Mouse (Mus musculus) ovary, adult 2 months (tissue): ENCODE data around the gene Tmed4. TPM values are rescaled to one million over a fixed set of nuclear protein-coding genes. Genes with fewer than 3 reads are reported as not detected.

Source experiments
- polyA plus RNA-seq: library from polyadenylated mRNA; depleted of rRNA; stranded (reverse); fragments of >200 nt; gene quantifications from 2 replicates; pipeline ENCODE4 v1.2.3, GENCODE M21; 2012; rRNA removed

The Tmed4 gene
- polyA plus RNA-seq = 97.7 and 158 TPM in 2 replicates

GRCm38 (mm10) chr11:6274387-6275093, at the start of gene Tmed4:
Tmed4 (minus strand) TSS chr11:6274870.

GRCm38 (mm10) chr11:6291401-6292115, 16.9 kb upstream of the Tmed4 start, which contains the start of gene Ogdh:
Ogdh (plus strand) TSS chr11:6291633.

GRCm38 (mm10) chr11:6267320-6268254, 7.1 kb downstream of the Tmed4 start, which contains the start of gene Ddx56:
Ddx56 (minus strand) TSS chr11:6267772.

GRCm38 (mm10) chr11:6230012-6230411, 44.7 kb downstream of the Tmed4 start, which contains the start of gene Npc1l1:
Npc1l1 (minus strand) TSS chr11:6230143.

Other genes starting within 250 kb of the Tmed4 start
- gene Camk2b, start 208.5 kb downstream of the Tmed4 start, polyA plus RNA-seq = 4.3 and 4.9 TPM in 2 replicates
- 0.09 TPM in 1 of 2 replicates, not detected in the other for gene A730071L15Rik, start 74.8 kb downstream of the Tmed4 start, polyA plus RNA-seq
- gene Nudcd3, start 74.5 kb downstream of the Tmed4 start, polyA plus RNA-seq = 38.8 and 40.4 TPM in 2 replicates
- 0.38 and 0.66 TPM in 2 replicates for gene Npc1l1, start 44.7 kb downstream of the Tmed4 start, polyA plus RNA-seq
- 32.2 and 37.2 TPM in 2 replicates for gene Ddx56, start 7.1 kb downstream of the Tmed4 start, polyA plus RNA-seq
- 116 and 128 TPM in 2 replicates for gene Ogdh, start 16.8 kb upstream of the Tmed4 start, polyA plus RNA-seq
- gene Zmiz2, start 114.2 kb upstream of the Tmed4 start, polyA plus RNA-seq = 47.7 and 61.9 TPM in 2 replicates
- 328 and 662 TPM in 2 replicates for gene Ppia, start 140.6 kb upstream of the Tmed4 start, polyA plus RNA-seq
- 76.3 and 94.5 TPM in 2 replicates for gene H2afv, start 169.6 kb upstream of the Tmed4 start, polyA plus RNA-seq
- 11.0 and 15.9 TPM in 2 replicates for gene Purb, start 201.0 kb upstream of the Tmed4 start, polyA plus RNA-seq
- gene Myo1g, start 246.1 kb upstream of the Tmed4 start, polyA plus RNA-seq = 5.9 and 6.1 TPM in 2 replicates